ENCODE assay signal across 13 mouse cellular contexts in the genomic region with DNA sequence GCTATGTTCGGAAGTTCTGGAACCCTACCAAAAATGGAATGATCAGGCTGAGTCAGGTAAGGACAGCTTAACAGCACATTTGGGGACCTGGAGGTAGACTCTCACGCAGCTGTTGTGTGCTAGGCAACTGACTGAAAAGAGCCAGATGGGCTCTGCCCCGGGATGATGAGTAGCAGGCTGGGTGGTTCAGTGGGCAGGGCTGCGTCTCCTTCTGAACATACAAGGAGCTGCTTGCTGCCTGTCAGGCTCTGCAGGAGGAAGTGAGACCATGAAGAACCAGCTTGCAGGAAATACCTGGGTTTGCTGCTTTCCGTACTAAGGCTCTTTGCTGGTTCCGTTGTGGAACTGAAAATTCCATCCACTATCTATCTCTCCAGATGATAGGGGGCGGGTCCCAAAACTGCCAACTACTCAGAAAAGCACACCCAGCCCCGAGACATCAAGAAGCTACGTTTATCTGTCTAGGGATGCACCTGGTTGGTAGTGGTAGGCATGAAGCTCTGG. TPM values are rescaled to one million over a fixed set of nuclear protein-coding genes. Genes with fewer than 3 reads are reported as not detected.
DNase-seq lines count a peak whose midpoint lies in the region; ATAC-seq lines count a peak whose summit lies in the region.
"Had no signal": no experiment of that assay in that cellular context is flagged by ENCODE, and none has a peak within 500 bp of the region (broad histone marks: within the 10 kb centered on the region; RNA-seq: fewer than 3 reads in every experiment).

No protein-coding gene starts in this region.

- no peak for ATAC-seq in CD4-positive, CD25-positive, alpha-beta regulatory T cell, adult 4 months
- ATAC-seq in megakaryocyte-erythroid progenitor cell, adult 5-6 weeks (replicated peaks; ENCODE audit: low FRiP score, low TSS enrichment, poor library complexity, severe bottlenecking): peak; percentile 87

- DNase-seq in CD4-positive, CD25-positive, alpha-beta regulatory T cell, adult 2 months (ENCODE audit: low read depth, low spot score): peak; percentile 21
- peak; percentile 49 to 50 for DNase-seq in spleen, postnatal 36 days (ENCODE audit: low spot score in 2 of 2)
- DNase-seq in spleen, adult 12 weeks (ENCODE audit: low spot score): no peak
- no peak for DNase-seq in T-cell, adult 2 months (ENCODE audit: low spot score)
- no peak for DNase-seq in embryo, embryonic 10.5 days (ENCODE audit: low spot score)
- DNase-seq in urinary bladder, adult 18-20 months (ENCODE audit: low spot score in 2 of 2): no peak
- DNase-seq: adrenal gland, postnatal 25 days; cerebellum, adult 2 months; heart, postnatal 36 days; kidney, adult 18-20 months; retina, postnatal 1 day had no signal

RNA-seq across cellular contexts. Expression of a gene that starts 18.1 kb away (rescaled TPM):
- 1,000 to 10,000 TPM; 1,164 to 1,338 TPM for polyA plus RNA-seq in CD4-positive, CD25-positive, alpha-beta regulatory T cell, adult 4 months (2017; shearing (Covaris generic))
- 3,119 and 3,478 TPM in 2 replicates for total RNA-seq in megakaryocyte-erythroid progenitor cell, adult 5-6 weeks (2014; fragmentation: Nextera tagmentation)
- total RNA-seq in megakaryocyte-erythroid progenitor cell, adult 5-6 weeks (2017): 1,796 and 2,125 TPM in 2 replicates

RNA-seq across cellular contexts. Expression of a gene that starts 27.0 kb away (rescaled TPM):
- polyA plus RNA-seq in CD4-positive, CD25-positive, alpha-beta regulatory T cell, adult 4 months (2017; shearing (Covaris generic)): 10 to 100 TPM; 11.6 to 12.2 TPM
- total RNA-seq in megakaryocyte-erythroid progenitor cell, adult 5-6 weeks (2014; fragmentation: Nextera tagmentation): 17.3 and 22.0 TPM in 2 replicates
- total RNA-seq in megakaryocyte-erythroid progenitor cell, adult 5-6 weeks (2017): 20.9 and 22.4 TPM in 2 replicates

RNA-seq across cellular contexts. Expression of a gene that starts 36.1 kb away (rescaled TPM):
- polyA plus RNA-seq in CD4-positive, CD25-positive, alpha-beta regulatory T cell, adult 4 months (2017; shearing (Covaris generic)): 10 to 100 TPM; 19.4 to 21.2 TPM
- 11.9 and 14.9 TPM in 2 replicates for total RNA-seq in megakaryocyte-erythroid progenitor cell, adult 5-6 weeks (2014; fragmentation: Nextera tagmentation)
- 3.6 and 4.9 TPM in 2 replicates for total RNA-seq in megakaryocyte-erythroid progenitor cell, adult 5-6 weeks (2017)

RNA-seq across cellular contexts. Expression of a gene that starts 36.3 kb away (rescaled TPM):
- 10 to 100 TPM; 10.5 to 24.2 TPM for polyA plus RNA-seq in CD4-positive, CD25-positive, alpha-beta regulatory T cell, adult 4 months (2017; shearing (Covaris generic))
- 40.5 and 56.0 TPM in 2 replicates for total RNA-seq in megakaryocyte-erythroid progenitor cell, adult 5-6 weeks (2014; fragmentation: Nextera tagmentation)
- 18.6 and 31.0 TPM in 2 replicates for total RNA-seq in megakaryocyte-erythroid progenitor cell, adult 5-6 weeks (2017)

RNA-seq across cellular contexts. Expression of a gene that starts 41.9 kb away (rescaled TPM):
- polyA plus RNA-seq in CD4-positive, CD25-positive, alpha-beta regulatory T cell, adult 4 months (2017; shearing (Covaris generic)): 1 to 10 TPM; 2.9 to 3.1 TPM
- total RNA-seq in megakaryocyte-erythroid progenitor cell, adult 5-6 weeks (2014; fragmentation: Nextera tagmentation): 0.40 and 6.6 TPM in 2 replicates
- total RNA-seq in megakaryocyte-erythroid progenitor cell, adult 5-6 weeks (2017): 0.30 and 0.89 TPM in 2 replicates

Comparison
In these comparisons a context has a peak if more than half of its experiments do, and no peak if none do; other contexts are left out.
1. DNase-seq: peak in CD4-positive, CD25-positive, alpha-beta regulatory T cell, adult 2 months (single experiment) and spleen, postnatal 36 days (2 of 2); none in spleen, adult 12 weeks (single experiment), T-cell, adult 2 months (single experiment), embryo, embryonic 10.5 days (single experiment) and urinary bladder, adult 18-20 months (0 of 2).